Mouse (Mus musculus) midbrain, embryonic 10.5 days (tissue): Measurements from ENCODE around the gene Gdf9. TPM values are rescaled to one million over a fixed set of nuclear protein-coding genes. Genes with fewer than 3 reads are reported as not detected.

Source experiments
- DNase-seq: peaks from one replicate; pipeline ENCODE4 v3.0.0-alpha.2; 2017; ENCODE audit warnings: low spot score
- H3K27ac ChIP-seq: fragments of 300-500 bp; sonication (generic); replicated peaks from 2 replicates; pipeline ENCODE4 v1.5.1; 2016; ENCODE audit warnings: mild to moderate bottlenecking
- H3K27me3 ChIP-seq: fragments of 300-500 bp; sonication (generic); 2 replicates; pipeline ENCODE4 v1.6.1; 2016; ENCODE audit warnings: low read depth, mild to moderate bottlenecking; ENCODE audit not compliant: poor library complexity, severe bottlenecking
- H3K36me3 ChIP-seq: fragments of 300-500 bp; sonication (generic); 2 replicates; pipeline ENCODE4 v1.6.1; 2016; ENCODE audit warnings: mild to moderate bottlenecking, moderate library complexity
- H3K4me1 ChIP-seq: fragments of 300-500 bp; sonication (generic); 2 replicates; pipeline ENCODE4 v1.6.1; 2016
- H3K4me3 ChIP-seq: fragments of 300-500 bp; sonication (generic); 2 replicates; pipeline ENCODE4 v1.5.1; 2016; ENCODE audit warnings: mild to moderate bottlenecking, moderate library complexity
- H3K9me3 ChIP-seq: fragments of 300-500 bp; sonication (generic); replicated peaks from 2 replicates; pipeline ENCODE4 v1.6.1; 2016; ENCODE audit warnings: mild to moderate bottlenecking
- WGBS: fragments of 180-500 bp; shearing (Covaris S2); methylation state at CpG from one replicate; pipeline ENCODE4 v1.1.7; 2016; 5-methylcytosine and 5-hydroxymethylcytosine counted together
- microRNA-seq: library from miRNA; unstranded; fragments of <30 nt; microRNA quantifications from one replicate; pipeline ENCODE4, GENCODE M21; 2017
- polyA plus RNA-seq: library from polyadenylated mRNA; unstranded; fragments of >200 nt; fragmentation: Nextera tagmentation; extraction: Ambion mirVana; gene quantifications from 2 replicates; pipeline ENCODE4 v1.2.1, GENCODE M21; 2016

Gene Gdf9
- polyA plus RNA-seq, 1 experiment from 2014 or later: 2.1 TPM

GRCm38 (mm10) chr11:53483159-53483891, 52.5 kb downstream of the Gdf9 start:
- no peak overlapping the region for H3K4me3 ChIP-seq
- no peak for DNase-seq
- H3K9me3 ChIP-seq: peaks cover 12% of the 10 kb centered on the region
- H3K27me3 ChIP-seq: peaks cover 96% of the 10 kb centered on the region
- H3K27ac ChIP-seq: no peak overlapping the region
- peaks cover 32% of the 10 kb centered on the region for H3K4me1 ChIP-seq
- WGBS: 79% methylated on average over 9 of the region's 9 CpGs
- no peaks in the 10 kb centered on the region for H3K36me3 ChIP-seq

GRCm38 (mm10) chr11:53485719-53486118, 54.9 kb downstream of the Gdf9 start:
- 47% methylated on average over 3 of the region's 3 CpGs for WGBS
- H3K9me3 ChIP-seq: 0 out of 2 replicates have a peak, but pooled peaks cover 2% of the 10 kb centered on the region
- H3K27me3 ChIP-seq: peaks cover 96% of the 10 kb centered on the region
- H3K4me1 ChIP-seq: peaks cover 29% of the 10 kb centered on the region
- no peak for DNase-seq
- H3K36me3 ChIP-seq: no peaks in the 10 kb centered on the region
- no peak overlapping the region for H3K27ac ChIP-seq
- H3K4me3 ChIP-seq: no peak overlapping the region

DNA sequence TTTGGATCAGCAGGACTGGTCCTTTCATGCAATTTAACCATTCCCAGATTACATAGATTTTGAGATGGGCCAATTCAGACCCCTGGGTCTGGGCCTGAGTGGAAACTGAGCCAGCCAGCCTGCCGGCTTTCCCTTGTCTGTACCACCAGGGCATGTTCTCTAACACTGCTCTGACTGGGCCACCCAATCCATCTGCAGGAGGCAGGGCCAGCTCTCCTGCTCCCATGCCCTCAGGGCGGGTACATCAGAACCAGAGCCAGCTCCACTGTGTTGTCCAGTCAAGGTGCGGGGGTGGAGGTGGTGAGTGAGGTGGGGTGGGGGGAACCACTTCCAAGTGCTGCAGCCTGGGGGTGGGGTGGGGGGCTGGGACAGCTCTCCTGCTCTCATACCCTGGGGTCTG, 55.5 kb downstream of the Gdf9 start:
- WGBS: 58% methylated on average over 3 of the region's 3 CpGs
- Histone ChIP-seq H3K4me3 (no peak overlapping the region), H3K36me3 (no peaks in the 10 kb centered on the region), H3K4me1 (peaks cover 35% of the 10 kb centered on the region), H3K27me3 (peaks cover 96% of the 10 kb centered on the region), H3K27ac (no peak overlapping the region), H3K9me3 (no peaks in the 10 kb centered on the region)
- no peak for DNase-seq

DNA sequence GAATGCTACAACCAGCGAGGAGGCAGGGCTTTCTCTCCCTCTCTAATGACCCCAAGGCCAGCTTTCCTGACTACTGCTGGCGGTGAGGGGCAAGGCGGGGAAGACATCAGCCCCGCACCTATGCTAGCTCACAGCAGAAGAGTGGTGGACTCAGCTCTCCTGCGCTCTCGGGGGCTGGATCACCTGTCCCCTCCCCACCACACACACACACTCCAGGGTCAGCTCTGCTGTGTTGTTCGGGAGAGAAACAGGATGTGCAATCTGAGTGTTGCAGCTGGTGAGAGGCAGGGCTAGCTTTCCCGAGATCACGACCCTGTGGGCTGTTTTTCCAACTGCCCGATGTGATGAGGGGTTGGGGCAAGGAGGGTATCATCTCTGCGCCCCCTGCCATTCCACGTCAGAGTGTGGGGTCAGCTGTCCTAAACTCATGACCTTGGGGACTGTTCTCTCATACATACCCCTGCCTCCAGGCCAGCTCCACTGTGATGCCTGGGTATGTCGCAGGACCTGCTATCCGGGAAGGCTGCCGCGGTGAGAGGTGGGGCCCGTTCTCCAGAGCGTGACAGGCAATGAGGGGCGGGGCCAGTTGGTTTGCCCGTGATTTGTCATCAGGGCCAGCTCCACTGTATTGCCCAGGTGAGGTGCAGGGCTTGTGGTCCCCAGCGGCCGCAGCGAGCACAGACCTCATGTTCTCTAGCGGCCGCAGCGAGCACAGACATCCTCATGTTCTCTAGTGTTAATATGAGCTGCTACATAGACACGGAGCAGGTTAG, 56.2 kb downstream of the Gdf9 start:
- peaks cover 91% of the 10 kb centered on the region for H3K27me3 ChIP-seq
- H3K4me3 ChIP-seq: peak overlapping the region; percentile 33

More for the DNA sequence above, 56.2 kb downstream of the Gdf9 start:
- WGBS: 10% methylated on average over 27 of the region's 27 CpGs
- no peak for DNase-seq
- H3K4me1 ChIP-seq: peaks cover 41% of the 10 kb centered on the region
- H3K9me3 ChIP-seq: no peaks in the 10 kb centered on the region
- H3K27ac ChIP-seq: no peak overlapping the region; the same call in 1 of the 2 replicates
- H3K36me3 ChIP-seq: no peaks in the 10 kb centered on the region

Small RNA genes within 50 kb of the gene (microRNA-seq; reads per million reads assigned to microRNA genes)
- gene Mir6920: not detected

Other genes starting within 250 kb of the Gdf9 start
- gene Hspa4, start 130.6 kb upstream of the Gdf9 start, polyA plus RNA-seq: 106 and 116 TPM in 2 replicates
- 24.6 and 25.2 TPM in 2 replicates for gene Zcchc10, start 106.3 kb upstream of the Gdf9 start, polyA plus RNA-seq
- gene Aff4, start 80.2 kb upstream of the Gdf9 start, polyA plus RNA-seq: 27.7 and 40.8 TPM in 2 replicates
- gene Leap2, start 7.9 kb upstream of the Gdf9 start, polyA plus RNA-seq: not detected in 2 replicates
- gene Uqcrq, start 192 bp upstream of the Gdf9 start, polyA plus RNA-seq: 597 and 602 TPM in 2 replicates
- gene Gm10447, start 26.1 kb downstream of the Gdf9 start, polyA plus RNA-seq: not detected in 2 replicates
- 1.8 and 2.1 TPM in 2 replicates for gene Shroom1, start 26.2 kb downstream of the Gdf9 start, polyA plus RNA-seq
- not detected in 2 replicates for gene Gm9837, start 39.5 kb downstream of the Gdf9 start, polyA plus RNA-seq
- gene Gm9945, start 49.1 kb downstream of the Gdf9 start, polyA plus RNA-seq: not detected in 2 replicates
- gene Sowaha, start 49.3 kb downstream of the Gdf9 start, polyA plus RNA-seq: 0.19 and 0.26 TPM in 2 replicates
- gene Sept8, start 88.2 kb downstream of the Gdf9 start, polyA plus RNA-seq: 17.3 and 18.0 TPM in 2 replicates
- gene Kif3a, start 136.4 kb downstream of the Gdf9 start, polyA plus RNA-seq: 77.3 and 94.6 TPM in 2 replicates
- gene Il4, start 187.6 kb downstream of the Gdf9 start, polyA plus RNA-seq: 1.0 and 1.3 TPM in 2 replicates
- gene Il13, start 203.7 kb downstream of the Gdf9 start, polyA plus RNA-seq: not detected in 2 replicates